Mouse (Mus musculus) kidney, adult 9 months (tissue): ENCODE measurements around the gene Olfr1112.
"Not testable (repeated sequence)": the region's sequence is repeated elsewhere in the genome, so short reads cannot be mapped to it uniquely, and the experiment has no call there.

Source experiments
- DNase-seq: peaks from one replicate; pipeline ENCODE4 v3.0.0; 2022

The Olfr1112 gene

GRCm38 (mm10) chr2:87187498-87187897, at the start of gene Olfr1112:
Gene Olfr1112 (plus strand): TSS chr2:87187798.
- no peak for DNase-seq

GRCm38 (mm10) chr2:87140200-87140599, 47.4 kb upstream of the Olfr1112 start, which contains the start of gene Olfr1110:
Gene Olfr1110 (minus strand): TSS chr2:87140300.
- DNase-seq: no peak

GRCm38 (mm10) chr2:87152524-87152923, 35.1 kb upstream of the Olfr1112 start, which contains the start of gene Olfr1111:
Gene Olfr1111 (minus strand): TSS chr2:87152624.
- DNase-seq: no peak

- DNase-seq: not testable (repeated sequence)
Observed at GRCm38 (mm10) chr2:87167731-87168130, 19.9 kb upstream of the Olfr1112 start.

GRCm38 (mm10) chr2:87208670-87209069, 21.1 kb downstream of the Olfr1112 start, which contains the start of gene Olfr1113:
Gene Olfr1113 (plus strand): TSS chr2:87208970.
- no peak for DNase-seq
